Mouse (Mus musculus): ENCODE results near the gene Vcp. TPM values are rescaled to one million over a fixed set of nuclear protein-coding genes. Genes with fewer than 3 reads are reported as not detected.

The Vcp gene
- total and polyA plus RNA-seq, 2 experiments from 2014 or later = 255 to 443 TPM

GRCm38 (mm10) chr4:42959382-42959781 lies 40.9 kb downstream of the Vcp start:
- TF ChIP-seq CTCF (IDR thresholded peaks at IDR 0.05; ENCODE audit: low read depth) = no peak
- Histone ChIP-seq H3K36me3 (ENCODE audit: insufficient read depth) (peaks cover 44% of the 10 kb centered on the region), H3K9me3 (ENCODE audit: low read length) (no peaks in the 10 kb centered on the region), H3K9ac (no peak overlapping the region), H3K4me2 (ENCODE audit: low read depth) (no peak overlapping the region), H3K27me3 (ENCODE audit: insufficient read depth, low read length) (no peaks in the 10 kb centered on the region), H3K4me1 (ENCODE audit: insufficient read depth) (0 out of 2 replicates have a peak, but pooled peaks cover 6% of the 10 kb centered on the region), H3K4me3 (ENCODE audit: low read depth, low read length) (no peak overlapping the region), H3K27ac (ENCODE audit: low read depth, low read length) (no peak overlapping the region)
- 61% methylated on average over 4 of the region's 4 CpGs for WGBS
- no peak for ATAC-seq
- no peak for DNase-seq

- TF ChIP-seq CTCF (IDR thresholded peaks at IDR 0.05; ENCODE audit: low read depth) = no peak
- no peak overlapping the region for H3K27ac ChIP-seq (ENCODE audit: low read depth, low read length)
- H3K9me3 ChIP-seq (ENCODE audit: low read length) = no peaks in the 10 kb centered on the region
- ATAC-seq = no peak
- H3K4me1 ChIP-seq (ENCODE audit: insufficient read depth) = peaks cover 6% of the 10 kb centered on the region; the same call in 1 of the 2 replicates
- no peaks in the 10 kb centered on the region for H3K27me3 ChIP-seq (ENCODE audit: insufficient read depth, low read length)
- H3K36me3 ChIP-seq (ENCODE audit: insufficient read depth) = peaks cover 45% of the 10 kb centered on the region
- WGBS = 52% methylated on average over 8 of the region's 8 CpGs
- H3K4me2 ChIP-seq (ENCODE audit: low read depth) = no peak overlapping the region
- no peak overlapping the region for H3K4me3 ChIP-seq (ENCODE audit: low read depth, low read length)
- DNase-seq = peak; percentile 22
- no peak overlapping the region for H3K9ac ChIP-seq
Measured at GRCm38 (mm10) chr4:42958942-42959341, 41.4 kb downstream of the Vcp start.

GRCm38 (mm10) chr4:42957979-42958378 lies 42.3 kb downstream of the Vcp start:
- no peak overlapping the region for H3K9ac ChIP-seq
- no peak overlapping the region for H3K27ac ChIP-seq (ENCODE audit: low read depth, low read length)
- H3K4me3 ChIP-seq (ENCODE audit: low read depth, low read length) = no peak overlapping the region
- H3K27me3 ChIP-seq (ENCODE audit: insufficient read depth, low read length) = no peaks in the 10 kb centered on the region
- peaks cover 49% of the 10 kb centered on the region for H3K36me3 ChIP-seq (ENCODE audit: insufficient read depth)
- 87% methylated on average over 8 of the region's 8 CpGs for WGBS
- H3K4me1 ChIP-seq (ENCODE audit: insufficient read depth) = peaks cover 12% of the 10 kb centered on the region; the same call in 1 of the 2 replicates
- no peak for DNase-seq
- H3K9me3 ChIP-seq (ENCODE audit: low read length) = no peaks in the 10 kb centered on the region
- no peak overlapping the region for H3K4me2 ChIP-seq (ENCODE audit: low read depth)
- no peak for TF ChIP-seq CTCF (IDR thresholded peaks at IDR 0.05; ENCODE audit: low read depth)
- no peak for ATAC-seq

GRCm38 (mm10) chr4:42957306-42957705 lies 43.0 kb downstream of the Vcp start:
- WGBS = 79% methylated on average over 11 of the region's 11 CpGs
- H3K27ac ChIP-seq (ENCODE audit: low read depth, low read length) = no peak overlapping the region
- no peaks in the 10 kb centered on the region for H3K27me3 ChIP-seq (ENCODE audit: insufficient read depth, low read length)
- no peak for DNase-seq
- peaks cover 19% of the 10 kb centered on the region; the same call in 1 of the 2 replicates for H3K4me1 ChIP-seq (ENCODE audit: insufficient read depth)
- H3K36me3 ChIP-seq (ENCODE audit: insufficient read depth) = peaks cover 49% of the 10 kb centered on the region
- no peak for ATAC-seq
- no peak overlapping the region for H3K9ac ChIP-seq
- no peak for TF ChIP-seq CTCF (IDR thresholded peaks at IDR 0.05; ENCODE audit: low read depth)
- H3K9me3 ChIP-seq (ENCODE audit: low read length) = no peaks in the 10 kb centered on the region
- H3K4me2 ChIP-seq (ENCODE audit: low read depth) = no peak overlapping the region
- no peak overlapping the region for H3K4me3 ChIP-seq (ENCODE audit: low read depth, low read length)

- DNase-seq (no peak), ATAC-seq (no peak)
- Histone ChIP-seq H3K27ac (ENCODE audit: low read depth, low read length) (no peak overlapping the region), H3K27me3 (ENCODE audit: insufficient read depth, low read length) (no peaks in the 10 kb centered on the region), H3K4me3 (ENCODE audit: low read depth, low read length) (no peak overlapping the region), H3K36me3 (ENCODE audit: insufficient read depth) (peaks cover 49% of the 10 kb centered on the region), H3K4me1 (ENCODE audit: insufficient read depth) (peaks cover 21% of the 10 kb centered on the region; the same call in 1 of the 2 replicates), H3K9me3 (ENCODE audit: low read length) (no peaks in the 10 kb centered on the region), H3K4me2 (ENCODE audit: low read depth) (no peak overlapping the region), H3K9ac (no peak overlapping the region)
- WGBS = 96% methylated on average over 17 of the region's 17 CpGs
- TF ChIP-seq CTCF (IDR thresholded peaks at IDR 0.05; ENCODE audit: low read depth) = no peak
Measured at GRCm38 (mm10) chr4:42956581-42956980, 43.7 kb downstream of the Vcp start.

- no peak overlapping the region for H3K4me3 ChIP-seq (ENCODE audit: low read depth, low read length)
- H3K4me2 ChIP-seq (ENCODE audit: low read depth) = no peak overlapping the region
- H3K27me3 ChIP-seq (ENCODE audit: insufficient read depth, low read length) = no peaks in the 10 kb centered on the region
- H3K36me3 ChIP-seq (ENCODE audit: insufficient read depth) = peaks cover 49% of the 10 kb centered on the region
- H3K9ac ChIP-seq = no peak overlapping the region
- DNase-seq = no peak
- peaks cover 21% of the 10 kb centered on the region; the same call in 1 of the 2 replicates for H3K4me1 ChIP-seq (ENCODE audit: insufficient read depth)
- no peak for TF ChIP-seq CTCF (IDR thresholded peaks at IDR 0.05; ENCODE audit: low read depth)
- 91% methylated on average over 3 of the region's 3 CpGs for WGBS
- no peaks in the 10 kb centered on the region for H3K9me3 ChIP-seq (ENCODE audit: low read length)
- ATAC-seq = no peak
- no peak overlapping the region for H3K27ac ChIP-seq (ENCODE audit: low read depth, low read length)
Measured at GRCm38 (mm10) chr4:42955200-42955599, 45.1 kb downstream of the Vcp start.

- peaks cover 21% of the 10 kb centered on the region; the same call in 1 of the 2 replicates for H3K4me1 ChIP-seq (ENCODE audit: insufficient read depth)
- WGBS = 5% methylated on average over 10 of the region's 10 CpGs
- DNase-seq (peak; percentile 86), ATAC-seq (no peak)
- 0 out of 2 replicates have a peak overlapping the region, but pooled peaks have one; percentile 4 for H3K9ac ChIP-seq
- peak overlapping the region; percentile 81 for H3K4me3 ChIP-seq (ENCODE audit: low read depth, low read length)
- no peaks in the 10 kb centered on the region for H3K27me3 ChIP-seq (ENCODE audit: insufficient read depth, low read length)
- no peaks in the 10 kb centered on the region for H3K9me3 ChIP-seq (ENCODE audit: low read length)
- TF ChIP-seq CTCF (IDR thresholded peaks at IDR 0.05; ENCODE audit: low read depth) = peak; percentile 94
- H3K36me3 ChIP-seq (ENCODE audit: insufficient read depth) = peaks cover 49% of the 10 kb centered on the region
- peak overlapping the region; percentile 76 for H3K27ac ChIP-seq (ENCODE audit: low read depth, low read length)
- peak overlapping the region; percentile 96 for H3K4me2 ChIP-seq (ENCODE audit: low read depth)
Measured at GRCm38 (mm10) chr4:42954297-42954696, 46.0 kb downstream of the Vcp start.

All from forebrain, postnatal 0 days (tissue).